22 mouse cellular contexts compared by ENCODE assay signal in genomic region chr5:92917755-92918154, GRCm38 (mm10).
DNase-seq lines count a peak whose midpoint lies in the region; ATAC-seq and TF ChIP-seq lines count a peak whose summit lies in the region.
"Had no signal": no experiment of that assay in that cellular context is flagged by ENCODE, and none has a peak within 500 bp of the region (broad histone marks: within the 10 kb centered on the region; RNA-seq: fewer than 3 reads in every experiment).

No protein-coding gene starts in this region.

- peaks cover 60% of the 10 kb centered on the region for H3K4me1 ChIP-seq in heart, embryonic 15.5 days (replicated peaks)
- H3K4me1 ChIP-seq in midbrain, embryonic 10.5 days, result peaks cover 60% of the 10 kb centered on the region
- peaks cover 29% of the 10 kb centered on the region for H3K4me1 ChIP-seq in midbrain, embryonic 15.5 days
- H3K4me1 ChIP-seq in intestine, embryonic 16.5 days (ENCODE audit: control insufficient read depth, insufficient read depth, low read length), result peaks cover 47% of the 10 kb centered on the region
- peaks cover 3% of the 10 kb centered on the region; the same call in 1 of the 2 replicates for H3K4me1 ChIP-seq in stomach, postnatal 0 days (replicated peaks; ENCODE audit: control insufficient read depth, insufficient read depth)
- H3K4me1 ChIP-seq: liver, embryonic 13.5 days had no signal

- H3K4me3 ChIP-seq in heart, embryonic 15.5 days, result no peak overlapping the region
- no peak overlapping the region for H3K4me3 ChIP-seq in midbrain, embryonic 10.5 days
- H3K4me3 ChIP-seq in midbrain, embryonic 15.5 days, result no peak overlapping the region
- H3K4me3 ChIP-seq in intestine, embryonic 16.5 days (ENCODE audit: low read length), result no peak overlapping the region
- no peak overlapping the region for H3K4me3 ChIP-seq in stomach, postnatal 0 days (ENCODE audit: low read depth, low read length)
- H3K4me3 ChIP-seq: limb, embryonic 13.5 days; liver, embryonic 13.5 days had no signal

- H3K27me3 ChIP-seq in heart, embryonic 15.5 days, result no peaks in the 10 kb centered on the region
- no peaks in the 10 kb centered on the region for H3K27me3 ChIP-seq in midbrain, embryonic 10.5 days (ENCODE audit: low read depth, poor library complexity, severe bottlenecking)
- H3K27me3 ChIP-seq in midbrain, embryonic 15.5 days (replicated peaks), result no peaks in the 10 kb centered on the region
- no peaks in the 10 kb centered on the region for H3K27me3 ChIP-seq in intestine, embryonic 16.5 days (replicated peaks; ENCODE audit: control insufficient read depth, insufficient read depth, low read length)
- no peaks in the 10 kb centered on the region for H3K27me3 ChIP-seq in stomach, postnatal 0 days (ENCODE audit: control insufficient read depth, insufficient read depth, low read length)
- H3K27me3 ChIP-seq: limb, embryonic 13.5 days; liver, embryonic 13.5 days had no signal

- H3K4me2 ChIP-seq in heart, embryonic 15.5 days, result no peak overlapping the region
- H3K4me2 ChIP-seq in midbrain, embryonic 15.5 days, result no peak overlapping the region
- H3K4me2 ChIP-seq in intestine, embryonic 16.5 days (ENCODE audit: low read depth, low read length), result no peak overlapping the region
- no peak overlapping the region for H3K4me2 ChIP-seq in stomach, postnatal 0 days (replicated peaks; ENCODE audit: low read depth)
- H3K4me2 ChIP-seq: hindbrain, embryonic 14.5 days; limb, embryonic 13.5 days; liver, embryonic 13.5 days; lung, embryonic 14.5 days had no signal

- H3K9ac ChIP-seq in heart, embryonic 15.5 days, result no peak overlapping the region; the same call in 1 of the 2 replicates
- H3K9ac ChIP-seq in midbrain, embryonic 15.5 days, result no peak overlapping the region
- H3K9ac ChIP-seq in intestine, embryonic 16.5 days (ENCODE audit: low read depth, low read length), result peak overlapping the region; percentile 20; the same call in 1 of the 2 replicates
- no peak overlapping the region for H3K9ac ChIP-seq in stomach, postnatal 0 days (ENCODE audit: low read length)
- H3K9ac ChIP-seq: hindbrain, embryonic 14.5 days; limb, embryonic 13.5 days; liver, embryonic 13.5 days; lung, embryonic 14.5 days had no signal

- peak overlapping the region; percentile 69 for H3K27ac ChIP-seq in heart, embryonic 15.5 days
- H3K27ac ChIP-seq in midbrain, embryonic 10.5 days (replicated peaks), result peak overlapping the region; percentile 82
- no peak overlapping the region for H3K27ac ChIP-seq in midbrain, embryonic 15.5 days
- H3K27ac ChIP-seq in intestine, embryonic 16.5 days (ENCODE audit: low read length), result peak overlapping the region; percentile 78
- peak overlapping the region; percentile 45; the same call in 1 of the 2 replicates for H3K27ac ChIP-seq in stomach, postnatal 0 days (replicated peaks)
- H3K27ac ChIP-seq: hindbrain, embryonic 14.5 days; limb, embryonic 13.5 days; liver, embryonic 13.5 days had no signal

- TF ChIP-seq CTCF in stomach, postnatal 0 days (IDR thresholded peaks at IDR 0.05; ENCODE audit: low read depth), result no peak

- 65% methylated on average over 6 of the region's 6 CpGs for WGBS in heart, embryonic 15.5 days
- 79% methylated on average over 6 of the region's 6 CpGs for WGBS in midbrain, embryonic 10.5 days
- WGBS in midbrain, embryonic 15.5 days, result 77% methylated on average over 6 of the region's 6 CpGs
- WGBS in intestine, embryonic 16.5 days, result 63% methylated on average over 6 of the region's 6 CpGs
- 74% methylated on average over 6 of the region's 6 CpGs for WGBS in stomach, postnatal 0 days

- no peaks in the 10 kb centered on the region for H3K9me3 ChIP-seq in heart, embryonic 15.5 days (replicated peaks)
- no peaks in the 10 kb centered on the region for H3K9me3 ChIP-seq in midbrain, embryonic 10.5 days (replicated peaks)
- no peaks in the 10 kb centered on the region for H3K9me3 ChIP-seq in midbrain, embryonic 15.5 days
- H3K9me3 ChIP-seq in intestine, embryonic 16.5 days (ENCODE audit: control insufficient read depth, low read length), result no peaks in the 10 kb centered on the region
- H3K9me3 ChIP-seq in stomach, postnatal 0 days (ENCODE audit: control insufficient read depth, low read length), result no peaks in the 10 kb centered on the region
- H3K9me3 ChIP-seq: limb, embryonic 13.5 days; liver, embryonic 13.5 days had no signal

- no peak for ATAC-seq in heart, embryonic 15.5 days (replicated peaks; ENCODE audit: insufficient number of reproducible peaks, insufficient read depth, low FRiP score, low read depth)
- ATAC-seq in midbrain, embryonic 15.5 days (replicated peaks), result no peak
- ATAC-seq in intestine, embryonic 16.5 days, result peak; percentile 62
- ATAC-seq in stomach, postnatal 0 days (ENCODE audit: low FRiP score, low TSS enrichment), result no peak; the same call in 1 of the 2 replicates
- ATAC-seq: activated CD4-positive, CD25-positive, alpha-beta regulatory T cell, adult 4 months had no signal

- no peak for TF ChIP-seq EP300 in stomach, postnatal 0 days (optimal IDR thresholded peaks at IDR 0.05)

- peaks cover 9% of the 10 kb centered on the region; the same call in 1 of the 2 replicates for H3K36me3 ChIP-seq in heart, embryonic 15.5 days
- peaks cover 50% of the 10 kb centered on the region for H3K36me3 ChIP-seq in midbrain, embryonic 10.5 days
- no peaks in the 10 kb centered on the region for H3K36me3 ChIP-seq in midbrain, embryonic 15.5 days (replicated peaks)
- peaks cover 6% of the 10 kb centered on the region; the same call in 1 of the 2 replicates for H3K36me3 ChIP-seq in intestine, embryonic 16.5 days (ENCODE audit: control insufficient read depth, insufficient read depth, low read length)
- no peaks in the 10 kb centered on the region; the same call in 1 of the 2 replicates for H3K36me3 ChIP-seq in stomach, postnatal 0 days (ENCODE audit: control insufficient read depth, insufficient read depth, low read length)
- H3K36me3 ChIP-seq: liver, embryonic 13.5 days had no signal

- no peak for DNase-seq in heart, adult 9 months (ENCODE audit: low spot score in 2 of 2)
- DNase-seq in midbrain, embryonic 10.5 days (ENCODE audit: low spot score), result no peak
- no peak for DNase-seq in stomach, postnatal 0 days (ENCODE audit: low spot score)
- no peak for DNase-seq in ovary, postnatal 14 days (ENCODE audit: low spot score)
- DNase-seq: adrenal gland, adult 8-10 months; cerebellum, adult 11-12 months; cerebellum, postnatal 10 days; gastrocnemius, postnatal 25 days; heart, postnatal 14 days; kidney, postnatal 25 days; layer of hippocampus, postnatal 36 days; liver, embryonic 13.5 days; lung, embryonic 14.5 days; lung, postnatal 4 days; right cerebral cortex, postnatal 25 days; thymus, postnatal 36 days had no signal
